Mouse (Mus musculus) granulocyte monocyte progenitor cell, adult 5-6 weeks (primary cell): Measurements from ENCODE around the gene Tmed6. TPM values are rescaled to one million over a fixed set of nuclear protein-coding genes. Genes with fewer than 3 reads are reported as not detected.

ENCODE experiments used
- ATAC-seq: replicated peaks from 2 replicates; pipeline ENCODE4 v1.8.0; 2016; ENCODE audit warnings: mild to moderate bottlenecking, moderate TSS enrichment, inconsistent platforms; ENCODE audit not compliant: poor library complexity, severe bottlenecking
- total RNA-seq, 2 experiments: library from RNA; stranded (forward) in 1 of 2; stranded (reverse) in 1 of 2; fragments of 200-712, 200-1000 nt in 1 of 2; fragments of >200 nt in 1 of 2; fragmentation: Nextera tagmentation in 1 of 2; gene quantifications; 2 replicates each; pipeline ENCODE4 v1.2.3; 2014 to 2017

Gene Tmed6
- total RNA-seq, 2 experiments from 2014 or later = not detected

GRCm38 (mm10) chr8:107023479-107023878, 42.0 kb downstream of the Tmed6 start:
- ATAC-seq = no peak

DNA sequence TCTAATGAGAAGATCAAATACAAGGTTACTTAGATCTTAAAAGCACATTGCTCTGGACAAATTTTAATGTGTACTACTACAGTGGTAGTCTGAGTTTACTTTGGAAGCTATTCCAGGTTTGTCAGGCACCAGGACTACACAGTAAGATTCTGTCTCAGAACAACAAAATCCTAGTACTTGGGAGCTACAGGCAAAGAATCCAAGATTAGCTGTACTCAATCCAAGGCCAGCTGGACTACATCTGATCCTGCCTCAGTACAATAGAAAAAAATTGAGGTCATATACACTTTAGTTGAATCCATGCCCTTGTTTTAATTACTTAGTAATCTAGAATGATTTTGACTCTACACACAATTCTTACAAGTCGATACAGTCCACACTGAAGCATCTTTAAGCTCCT, 50.5 kb downstream of the Tmed6 start:
- no peak for ATAC-seq

DNA sequence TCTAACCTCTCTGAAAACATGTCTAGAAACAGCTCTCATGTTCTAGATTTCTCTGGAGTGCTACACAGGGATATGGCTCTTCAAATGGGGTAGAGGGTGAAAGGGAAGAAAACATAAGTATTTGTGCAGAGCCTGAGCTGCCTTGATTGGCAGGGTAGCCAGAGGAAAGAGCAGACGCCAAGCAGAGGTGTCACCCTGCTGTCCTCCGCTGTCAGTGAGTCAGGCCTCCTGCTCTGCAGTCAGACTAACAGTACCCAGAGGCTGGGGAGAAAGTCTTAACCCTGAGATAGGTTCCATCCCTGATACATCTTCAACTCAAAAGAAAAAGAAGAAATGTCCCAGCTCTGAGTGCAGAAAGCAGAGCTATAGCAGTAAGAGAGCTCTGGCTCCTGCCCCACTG, 52.8 kb downstream of the Tmed6 start:
- ATAC-seq = no peak

Other genes with a start within 250 kb of the Tmed6 start
- not detected in 2 replicates for gene Has3, start 195.4 kb downstream of the Tmed6 start, total RNA-seq (2014; fragmentation: Nextera tagmentation)
- 0.17 and 0.77 TPM in 2 replicates for gene Has3, start 195.4 kb downstream of the Tmed6 start, total RNA-seq (2017)
- gene Utp4, start 172.0 kb downstream of the Tmed6 start, total RNA-seq (2014; fragmentation: Nextera tagmentation) = 55.7 and 56.0 TPM in 2 replicates
- gene Utp4, start 172.0 kb downstream of the Tmed6 start, total RNA-seq (2017) = 50.3 and 57.8 TPM in 2 replicates
- gene Sntb2, start 129.9 kb downstream of the Tmed6 start, total RNA-seq (2014; fragmentation: Nextera tagmentation) = 5.4 and 7.1 TPM in 2 replicates
- gene Sntb2, start 129.9 kb downstream of the Tmed6 start, total RNA-seq (2017) = 5.9 and 6.2 TPM in 2 replicates
- gene Vps4a, start 34.4 kb downstream of the Tmed6 start, total RNA-seq (2014; fragmentation: Nextera tagmentation) = 21.7 and 22.4 TPM in 2 replicates
- gene Vps4a, start 34.4 kb downstream of the Tmed6 start, total RNA-seq (2017) = 29.8 and 31.7 TPM in 2 replicates
- 24.2 and 42.5 TPM in 2 replicates for gene Pdf, start 17.0 kb downstream of the Tmed6 start, total RNA-seq (2014; fragmentation: Nextera tagmentation)
- gene Pdf, start 17.0 kb downstream of the Tmed6 start, total RNA-seq (2017) = 45.1 and 50.8 TPM in 2 replicates
- gene Cog8, start 9.0 kb downstream of the Tmed6 start, total RNA-seq (2014; fragmentation: Nextera tagmentation) = 17.0 and 23.7 TPM in 2 replicates
- 22.3 and 25.0 TPM in 2 replicates for gene Cog8, start 9.0 kb downstream of the Tmed6 start, total RNA-seq (2017)
- 53.7 and 59.8 TPM in 2 replicates for gene Nip7, start 8.8 kb downstream of the Tmed6 start, total RNA-seq (2014; fragmentation: Nextera tagmentation)
- gene Nip7, start 8.8 kb downstream of the Tmed6 start, total RNA-seq (2017) = 56.1 and 67.4 TPM in 2 replicates
- 39.1 and 46.7 TPM in 2 replicates for gene Terf2, start 30.9 kb upstream of the Tmed6 start, total RNA-seq (2014; fragmentation: Nextera tagmentation)
- gene Terf2, start 30.9 kb upstream of the Tmed6 start, total RNA-seq (2017) = 22.3 and 26.3 TPM in 2 replicates
- gene Cyb5b, start 85.0 kb upstream of the Tmed6 start, total RNA-seq (2014; fragmentation: Nextera tagmentation) = 64.4 and 68.5 TPM in 2 replicates
- gene Cyb5b, start 85.0 kb upstream of the Tmed6 start, total RNA-seq (2017) = 59.0 and 67.4 TPM in 2 replicates
- 32.0 TPM in 2 replicates for gene Nfat5, start 227.8 kb upstream of the Tmed6 start, total RNA-seq (2014; fragmentation: Nextera tagmentation)
- gene Nfat5, start 227.8 kb upstream of the Tmed6 start, total RNA-seq (2017) = 15.6 and 27.1 TPM in 2 replicates